Mouse (Mus musculus) bone marrow, adult 2 months (tissue): ENCODE data around the gene Scgb3a1. TPM values are rescaled to one million over a fixed set of nuclear protein-coding genes. Genes with fewer than 3 reads are reported as not detected.
A peak's percentile ranks its signal among the peaks of the same experiment; 100 is the strongest.

Source experiments
- H3K27ac ChIP-seq: fragments of 200-500 bp; 2 replicates; pipeline ENCODE4 v1.5.1; 2012; ENCODE audit warnings: low read depth, mild to moderate bottlenecking, control low read depth, inconsistent platforms, low read length; ENCODE audit not compliant: control insufficient read depth, poor library complexity, insufficient read depth
- H3K4me1 ChIP-seq: fragments of 200-500 bp; 2 replicates; pipeline ENCODE4 v1.6.1; 2011; ENCODE audit warnings: low read length; ENCODE audit not compliant: control insufficient read depth, insufficient read depth
- H3K4me3 ChIP-seq: fragments of 200-500 bp; replicated peaks from 2 replicates; pipeline ENCODE3; 2011; ENCODE audit warnings: mild to moderate bottlenecking, low read depth, low read length, control low read depth; ENCODE audit not compliant: control insufficient read depth
- CTCF ChIP-seq: fragments of 200-500 bp; IDR thresholded peaks from 2 replicates; pipeline ENCODE4 v1.5.1; 2011; ENCODE audit warnings: low read length, control low read depth; ENCODE audit not compliant: control insufficient read depth, insufficient read depth
- POLR2A ChIP-seq: fragments of 200-500 bp; IDR thresholded peaks from 2 replicates; pipeline ENCODE4 v1.6.1; 2011; ENCODE audit warnings: low read depth, mild to moderate bottlenecking, control low read depth, low read length, borderline replicate concordance; ENCODE audit not compliant: control insufficient read depth
- WGBS: fragments of 180-500 bp; shearing (Covaris S2); methylation state at CpG from one replicate; pipeline ENCODE4 v1.1.7; 2018; 5-methylcytosine and 5-hydroxymethylcytosine counted together
- polyA plus RNA-seq: library from polyadenylated mRNA; stranded (reverse); fragments of >200 nt; gene quantifications from 2 replicates; pipeline ENCODE4 v1.2.4, GENCODE M21; 2011; ENCODE audit warnings: low replicate concordance; ENCODE audit not compliant: missing spikeins, insufficient read depth, insufficient read length

Scgb3a1 gene
- polyA plus RNA-seq, 1 experiment, result not detected

DNA sequence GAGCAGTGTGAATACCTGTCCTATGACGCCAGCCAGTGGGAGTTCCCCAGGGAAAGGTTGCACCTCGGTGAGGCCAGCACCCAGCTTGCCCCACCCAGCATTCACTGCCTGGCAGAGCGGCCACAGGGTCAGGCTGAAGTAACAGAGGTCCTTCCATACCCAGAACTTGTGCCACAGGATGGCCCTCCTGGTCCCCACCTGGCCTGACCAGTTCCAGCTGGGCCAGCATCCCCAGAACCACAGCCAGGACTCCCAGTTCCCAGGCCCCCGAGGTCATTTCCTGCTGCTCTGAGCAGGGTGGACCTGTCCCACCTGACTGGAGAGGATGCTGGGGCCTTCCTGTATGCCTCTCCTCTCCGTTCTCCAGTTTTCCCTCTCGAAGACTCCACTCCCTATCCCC is 27.7 kb upstream of the Scgb3a1 start:
- no peak overlapping the region for H3K27ac ChIP-seq
- H3K4me1 ChIP-seq, result no peaks in the 10 kb centered on the region
- WGBS, result 65% methylated on average over 6 of the region's 6 CpGs
- H3K4me3 ChIP-seq, result no peak overlapping the region
- TF ChIP-seq CTCF (no peak), POLR2A (no peak)

DNA sequence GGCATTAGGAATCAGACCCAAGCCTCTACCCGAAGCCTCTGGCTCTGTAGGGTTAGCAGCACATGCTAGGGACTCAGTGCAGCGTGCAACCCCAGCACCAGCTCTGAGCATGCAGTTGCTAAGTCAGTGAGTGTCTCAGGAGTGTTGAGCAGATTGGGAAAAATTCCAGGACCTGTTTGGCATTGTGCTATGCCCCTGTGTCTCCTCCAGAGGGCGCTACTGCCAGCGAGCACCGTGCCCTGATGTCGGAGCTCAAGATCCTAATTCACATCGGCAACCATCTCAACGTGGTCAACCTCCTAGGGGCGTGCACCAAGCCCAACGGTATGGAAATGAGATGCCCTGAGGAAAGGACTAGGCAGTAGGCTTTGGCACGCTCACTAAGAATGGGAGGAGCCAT is 27.0 kb upstream of the Scgb3a1 start:
- Histone ChIP-seq H3K4me3 (no peak overlapping the region), H3K4me1 (no peaks in the 10 kb centered on the region), H3K27ac (no peak overlapping the region)
- TF ChIP-seq CTCF, result peak; percentile 53
- TF ChIP-seq POLR2A, result no peak
- 31% methylated on average over 11 of the region's 11 CpGs for WGBS

DNA sequence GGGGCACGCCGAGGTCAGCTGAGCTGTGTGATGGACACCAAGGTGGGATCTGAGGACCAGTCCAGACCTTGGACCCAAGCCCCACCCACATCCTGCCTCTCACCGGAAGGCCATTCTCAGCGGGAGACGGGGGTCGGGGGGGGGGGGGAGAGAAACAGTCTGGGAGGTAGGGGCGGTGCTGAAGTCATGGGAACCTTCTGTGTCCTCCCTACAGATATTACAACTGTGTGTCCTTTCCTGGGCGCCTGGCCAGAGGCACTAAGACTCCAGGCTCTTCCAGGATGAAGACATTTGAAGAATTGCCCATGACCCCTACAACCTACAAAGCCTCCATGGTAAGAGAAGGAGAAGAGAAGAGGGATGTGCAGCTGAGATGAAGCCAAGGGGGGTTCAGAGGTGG is 17.7 kb upstream of the Scgb3a1 start:
- WGBS, result 40% methylated on average over 8 of the region's 8 CpGs
- H3K4me3 ChIP-seq, result no peak overlapping the region
- H3K27ac ChIP-seq, result no peak overlapping the region
- no peak for TF ChIP-seq CTCF
- TF ChIP-seq POLR2A, result no peak
- H3K4me1 ChIP-seq, result no peaks in the 10 kb centered on the region

DNA sequence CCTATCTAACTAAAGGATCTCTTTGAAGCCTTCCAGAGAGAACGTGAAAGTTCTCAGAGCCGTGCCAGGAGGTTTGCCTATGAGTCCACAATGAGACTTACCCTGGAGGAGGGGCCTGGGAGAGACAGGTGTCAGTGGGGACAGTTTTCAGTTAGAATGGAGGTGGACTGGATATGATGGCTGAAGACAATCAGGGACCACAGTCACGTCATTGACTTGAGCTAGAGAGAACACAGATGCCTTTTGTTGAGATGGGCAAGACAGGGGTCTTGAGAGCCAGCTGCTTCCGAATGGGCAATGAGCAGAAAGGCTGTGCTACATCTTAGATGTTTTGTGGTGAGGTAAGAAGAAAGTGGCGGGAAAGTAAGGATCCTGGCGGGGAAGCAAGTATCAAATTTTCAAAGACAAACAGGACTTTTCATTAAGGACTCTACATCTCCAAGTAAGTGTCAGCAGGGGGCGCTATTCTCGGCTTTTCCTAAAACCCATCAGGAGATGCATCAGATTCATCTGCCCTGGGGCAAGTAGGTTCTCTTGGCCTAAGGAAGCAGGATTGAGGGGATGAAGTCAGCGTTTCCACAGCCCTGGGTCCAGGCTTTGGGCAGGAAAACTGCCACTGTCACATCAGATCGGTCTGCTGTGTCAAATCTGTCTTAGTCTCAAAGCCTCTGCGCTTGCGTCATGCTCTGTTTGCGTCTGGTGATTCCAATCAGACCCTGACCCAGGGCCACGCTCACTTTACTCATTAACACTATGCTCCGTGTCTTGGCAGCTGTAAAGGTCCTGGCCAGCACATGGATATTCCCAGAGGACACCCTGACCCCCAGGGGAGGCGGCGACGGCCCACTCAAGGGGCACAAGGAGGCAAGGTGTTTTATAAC is 13.1 kb upstream of the Scgb3a1 start:
- 64% methylated on average over 18 of the region's 18 CpGs for WGBS
- no peak overlapping the region for H3K27ac ChIP-seq
- no peaks in the 10 kb centered on the region; the same call in 1 of the 2 replicates for H3K4me1 ChIP-seq
- no peak overlapping the region for H3K4me3 ChIP-seq
- TF ChIP-seq POLR2A (no peak), CTCF (no peak)

DNA sequence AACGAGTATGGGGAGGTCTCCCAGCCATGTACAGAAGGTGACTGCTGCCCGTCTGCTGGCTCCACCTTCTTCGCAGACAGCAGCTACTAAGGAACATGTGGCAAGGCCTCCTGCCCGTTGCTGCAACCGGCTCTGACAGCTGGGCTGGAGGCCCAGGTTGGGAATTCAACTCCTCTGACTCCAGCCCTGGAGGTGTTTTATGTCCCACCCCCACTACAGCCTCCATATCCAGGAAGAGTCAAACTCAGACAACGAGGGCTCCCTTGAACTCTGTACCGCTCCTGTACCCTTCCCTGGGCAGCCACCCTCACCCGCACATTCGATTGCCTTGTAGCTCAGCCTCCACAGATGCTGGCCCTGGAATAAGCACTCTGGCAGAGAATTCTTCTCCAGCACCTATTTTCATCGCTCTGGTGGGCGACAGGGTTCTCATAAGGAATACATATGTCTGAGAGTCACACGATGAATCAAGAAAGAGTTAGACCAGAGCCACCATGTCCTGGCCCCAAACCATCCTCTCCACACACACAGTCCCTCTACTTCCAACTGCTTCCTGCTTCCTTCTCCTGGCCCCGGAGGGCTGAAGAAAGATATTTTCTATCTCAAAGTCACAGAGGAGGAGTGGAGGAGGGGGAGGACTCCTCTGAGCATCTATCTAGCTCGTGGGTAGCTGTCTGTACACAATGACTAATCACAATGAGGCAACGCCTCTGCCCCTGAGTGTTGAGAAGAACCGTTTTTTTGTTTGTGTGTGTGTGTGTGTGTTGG is 12.2 kb upstream of the Scgb3a1 start:
- TF ChIP-seq POLR2A, result no peak
- TF ChIP-seq CTCF, result no peak
- no peak overlapping the region for H3K4me3 ChIP-seq

DNA sequence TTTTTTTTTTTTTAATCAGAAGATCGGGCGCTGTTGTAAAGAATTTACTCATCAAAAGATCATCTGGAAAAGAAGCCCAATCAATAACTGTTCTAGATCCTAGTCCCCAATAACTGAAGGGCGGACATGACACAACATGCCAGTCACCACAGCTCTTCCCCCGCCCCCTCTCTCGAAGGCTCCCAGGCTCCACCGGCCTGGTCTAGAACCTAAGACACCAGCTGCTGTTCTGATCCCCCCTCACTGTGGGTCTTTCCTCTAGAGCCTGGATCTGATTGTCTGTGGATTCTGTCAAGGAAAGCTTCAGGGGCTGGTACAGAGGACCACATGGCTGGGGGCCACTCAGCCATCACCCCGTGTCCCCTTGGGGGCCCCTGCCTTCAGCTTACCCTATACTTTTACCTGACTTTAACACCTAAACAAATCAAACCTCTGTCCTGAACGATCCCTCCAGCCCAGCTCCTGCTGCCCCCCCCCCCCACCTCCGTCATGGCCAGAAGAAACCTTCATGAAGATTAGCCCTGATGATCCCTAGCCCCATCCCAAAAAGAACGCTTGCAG is 11.6 kb upstream of the Scgb3a1 start:
- 60% methylated on average over 10 of the region's 10 CpGs for WGBS
- TF ChIP-seq POLR2A, result no peak
- TF ChIP-seq CTCF, result no peak
- H3K27ac ChIP-seq, result no peak overlapping the region

More for the DNA sequence above, 12.2 kb upstream of the Scgb3a1 start:
- Histone ChIP-seq H3K4me1 (no peaks in the 10 kb centered on the region; the same call in 1 of the 2 replicates), H3K27ac (no peak overlapping the region)
- 55% methylated on average over 16 of the region's 16 CpGs for WGBS

DNA sequence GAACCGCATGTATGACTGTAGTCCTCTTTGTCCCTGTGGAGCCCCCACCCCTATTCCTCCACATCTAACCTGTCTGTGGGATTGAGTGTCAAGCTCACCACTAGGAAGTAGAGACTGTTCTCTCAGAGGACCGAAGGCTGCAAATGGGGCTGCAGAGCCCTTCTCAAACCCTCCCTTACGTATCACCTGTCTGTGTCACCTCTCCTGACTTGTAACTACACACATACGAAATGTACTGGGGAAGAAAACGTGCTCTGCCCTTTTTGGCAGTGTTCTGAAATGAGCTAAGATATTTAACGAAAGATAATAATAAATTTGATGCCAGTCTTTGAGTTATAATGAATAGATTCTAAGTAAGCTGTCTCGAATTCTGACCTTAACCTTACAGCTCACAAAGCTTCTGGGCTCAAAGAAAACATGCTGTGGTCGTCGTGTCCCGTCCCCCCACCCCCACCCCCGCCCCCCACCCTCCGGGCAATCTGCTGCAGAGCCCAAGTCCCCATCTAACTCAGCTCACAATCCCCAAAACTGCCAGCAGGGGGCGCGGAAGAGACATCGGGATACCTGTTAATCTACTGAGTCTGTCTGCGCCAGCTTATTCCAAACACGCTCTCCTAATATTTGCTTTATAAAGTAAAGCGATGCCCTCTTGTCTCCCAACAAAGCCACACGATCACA is 10.9 kb upstream of the Scgb3a1 start:
- 19% methylated on average over 19 of the region's 19 CpGs for WGBS
- no peak overlapping the region for H3K27ac ChIP-seq

More for the DNA sequence above, 11.6 kb upstream of the Scgb3a1 start:
- Histone ChIP-seq H3K4me3 (no peak overlapping the region), H3K4me1 (no peaks in the 10 kb centered on the region; the same call in 1 of the 2 replicates)

More for the DNA sequence above, 10.9 kb upstream of the Scgb3a1 start:
- Histone ChIP-seq H3K4me1 (no peaks in the 10 kb centered on the region; the same call in 1 of the 2 replicates), H3K4me3 (no peak overlapping the region)
- peak; percentile 77 for TF ChIP-seq CTCF
- no peak for TF ChIP-seq POLR2A
